Mouse (Mus musculus) kidney, postnatal 25 days (tissue): ENCODE results near the gene Prkcd.

ENCODE experiments used
- DNase-seq, 2 experiments: peaks; one replicate each; pipeline ENCODE4 v3.0.0; 2021; ENCODE audit warnings: mixed read lengths in 2 of 2

The Prkcd gene

DNA sequence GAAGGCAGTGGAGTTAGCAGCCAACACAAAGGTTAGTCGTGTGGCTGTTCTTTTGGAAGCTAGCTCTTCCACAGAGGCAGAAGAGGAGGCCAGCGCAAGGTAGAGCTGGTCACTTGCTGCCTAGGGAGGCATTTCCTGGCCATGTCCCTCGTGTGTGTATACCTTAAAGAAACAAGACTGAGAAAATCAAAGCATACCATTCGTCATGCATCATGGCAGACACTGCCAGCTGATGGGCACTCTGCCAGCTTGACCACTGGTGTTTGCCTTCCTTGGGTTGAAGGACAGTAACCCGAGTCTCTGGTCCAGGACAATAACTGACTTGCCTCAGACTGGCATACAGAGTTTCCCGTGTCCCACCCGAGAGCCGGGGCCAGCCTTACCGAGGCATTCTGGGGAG, 55.7 kb downstream of the Prkcd start:
- DNase-seq: peak; percentile 62 to 68

DNA sequence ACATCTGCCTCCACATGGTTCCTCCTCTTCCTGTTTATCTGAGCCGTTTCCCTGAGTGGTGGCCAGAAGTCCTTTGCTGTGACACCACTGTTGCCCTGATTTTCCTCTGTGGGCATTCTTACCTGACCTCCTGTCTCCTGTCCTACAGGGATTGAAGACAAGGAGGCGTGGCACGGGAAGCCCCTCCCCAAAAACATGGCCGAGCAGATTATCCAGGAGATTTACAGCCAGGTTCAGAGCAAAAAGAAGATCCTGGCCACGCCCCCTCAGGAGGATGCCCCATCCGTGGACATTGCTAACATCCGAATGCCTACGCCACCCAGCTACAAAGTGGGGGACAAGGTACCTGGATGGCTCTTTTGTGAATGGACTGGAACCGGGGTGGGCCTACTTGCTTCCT, 58.0 kb downstream of the Prkcd start:
- DNase-seq: peak in 1 of 2 experiments; percentile 38

DNA sequence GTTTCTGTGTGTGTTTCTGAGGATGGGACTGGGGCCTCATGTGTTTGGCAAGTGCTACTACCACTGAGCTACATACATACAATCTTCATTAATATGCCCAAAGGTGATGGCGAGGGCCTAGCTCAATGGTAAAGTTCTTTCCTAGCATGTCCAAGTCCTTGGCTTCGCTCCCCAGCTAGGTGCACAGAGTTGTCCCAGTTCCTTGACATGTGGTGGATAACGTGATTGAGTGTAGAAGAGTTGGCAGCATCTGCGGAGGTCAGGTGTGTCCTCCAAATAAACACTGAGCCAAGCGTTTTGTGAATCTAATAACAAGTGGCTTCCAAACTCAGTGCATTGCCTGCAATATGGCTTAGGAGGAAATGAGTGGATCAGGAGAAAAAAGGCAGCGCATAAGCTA, 59.7 kb downstream of the Prkcd start:
- peak in 1 of 2 experiments; percentile 40 for DNase-seq

DNA sequence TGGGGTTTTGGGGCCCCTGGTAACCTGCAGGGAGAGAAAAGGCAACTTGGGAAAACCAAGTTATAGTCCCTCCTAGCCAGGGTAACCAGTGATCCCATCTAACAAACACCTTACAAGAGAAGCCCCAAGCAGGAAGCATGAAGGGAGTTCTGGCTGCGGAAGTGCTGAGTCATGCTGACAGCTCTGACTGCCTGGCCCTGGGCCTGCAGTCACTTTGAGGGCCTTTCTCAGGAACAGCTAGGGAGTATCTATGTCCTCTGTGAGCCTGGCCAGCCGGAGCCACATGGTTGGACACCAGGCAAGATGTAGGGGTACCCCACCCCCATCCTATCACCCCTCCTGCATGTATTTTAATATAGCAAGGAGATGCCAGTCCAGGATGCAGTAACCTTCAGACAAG, 61.6 kb downstream of the Prkcd start:
- peak; percentile 82 to 89 for DNase-seq

DNA sequence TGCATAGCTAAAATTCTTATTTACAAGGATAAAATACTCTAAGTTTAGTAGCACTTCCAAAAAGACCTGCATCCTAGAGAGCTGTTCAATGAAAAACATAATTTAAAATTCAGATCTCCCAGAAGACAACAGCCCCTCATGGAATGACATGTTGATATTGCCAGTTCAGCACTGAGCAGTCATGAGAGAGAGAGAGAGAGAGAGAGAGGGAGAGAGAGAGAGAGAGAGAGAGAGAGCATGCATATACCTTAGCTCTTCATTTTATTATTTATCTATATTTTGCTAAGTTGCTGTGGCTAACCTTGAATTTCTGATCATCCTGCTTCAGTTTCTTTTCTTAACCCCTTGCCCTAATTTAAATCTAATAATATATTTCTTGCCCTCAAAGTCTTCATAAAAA, 63.7 kb downstream of the Prkcd start:
- DNase-seq: no peak

DNA sequence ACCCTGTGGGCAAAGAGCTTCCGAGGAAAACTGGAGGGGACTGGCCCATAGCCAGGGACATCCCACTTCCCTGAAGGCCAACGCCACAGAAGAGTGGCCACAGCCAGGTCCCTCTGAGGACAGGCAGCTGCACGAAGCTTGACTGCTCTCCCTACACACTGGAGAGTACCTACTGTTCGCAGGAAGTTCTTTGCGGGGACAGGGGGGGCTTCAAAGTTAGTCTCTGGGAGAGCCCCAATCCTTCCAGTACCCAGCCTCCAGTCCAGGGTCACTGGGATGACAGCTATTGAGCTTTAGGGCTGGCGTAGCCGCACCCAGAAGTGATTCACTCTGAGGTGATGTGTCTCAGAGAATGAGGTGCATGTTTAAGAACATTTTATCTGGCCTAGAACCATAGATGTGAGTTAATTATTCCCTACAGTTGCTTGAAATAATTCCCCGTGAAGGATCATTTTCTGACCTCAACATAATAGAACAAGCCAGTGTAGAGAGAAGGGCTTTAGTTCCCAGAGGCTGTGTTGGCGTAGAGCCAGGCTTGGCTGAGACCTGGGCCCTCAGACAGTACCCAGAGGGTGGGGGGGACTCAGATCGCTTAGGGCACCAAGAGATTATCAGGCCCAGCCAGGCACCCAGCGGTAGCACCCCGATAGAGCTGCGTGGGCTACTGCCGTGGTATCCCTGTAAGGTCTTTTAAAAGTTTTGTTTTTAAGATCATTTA, 64.4 kb downstream of the Prkcd start:
- DNase-seq: peak; percentile 93 to 95

DNA sequence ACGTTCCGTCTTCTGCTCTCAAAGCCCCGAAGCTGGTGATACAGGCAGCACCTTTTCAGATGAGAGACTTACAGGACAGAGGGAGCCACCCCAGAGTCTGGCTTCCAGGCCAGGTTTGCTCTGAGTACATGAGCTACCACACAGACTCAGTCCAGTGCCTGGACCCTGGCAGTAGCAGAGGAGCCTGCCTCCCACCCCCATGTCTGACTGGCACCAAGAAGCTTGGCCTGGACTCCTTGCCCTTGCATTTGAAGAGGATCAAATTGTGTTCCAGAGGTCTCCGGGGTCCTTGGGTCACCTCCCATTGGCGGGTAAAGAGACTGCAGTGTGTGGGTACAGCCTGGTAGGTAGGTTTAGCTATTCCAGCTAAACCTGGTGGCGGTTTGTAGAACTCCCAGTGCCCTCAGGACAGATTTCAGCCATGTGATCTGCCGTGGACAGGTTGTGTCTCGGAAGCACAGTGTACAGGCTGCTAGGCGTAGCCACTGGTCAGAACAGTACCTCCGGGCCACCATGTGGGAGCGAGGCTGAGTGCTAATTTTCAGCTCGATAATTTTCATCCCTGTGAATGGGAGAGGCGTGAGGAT, 65.1 kb downstream of the Prkcd start:
- peak; percentile 49 to 84 for DNase-seq

DNA sequence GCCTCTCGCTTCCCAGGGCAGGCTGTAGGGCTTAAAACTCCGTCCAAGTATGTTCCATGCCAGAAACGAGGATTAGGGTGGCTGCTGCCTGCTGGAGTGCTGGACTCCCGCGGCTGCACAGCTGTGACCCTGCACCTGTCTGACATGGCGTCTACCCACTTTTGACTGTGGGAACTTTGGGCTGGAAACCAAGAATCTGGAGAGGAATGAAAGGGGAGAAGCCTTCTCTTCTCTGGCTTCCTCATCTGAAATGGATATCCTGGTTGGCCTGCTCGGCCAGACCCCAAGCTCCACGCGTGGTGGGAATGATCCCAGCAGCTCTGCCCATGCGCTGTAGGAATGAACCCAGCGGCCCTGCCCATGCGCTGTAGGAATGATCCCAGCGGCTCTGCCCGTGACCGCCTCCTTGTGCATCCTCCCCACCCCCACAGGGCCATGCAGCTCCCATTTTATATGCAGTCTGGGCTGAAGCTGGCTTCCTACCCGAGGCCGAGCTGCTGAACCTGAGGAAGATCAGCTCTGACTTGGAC, 66.6 kb downstream of the Prkcd start:
- peak; percentile 74 to 89 for DNase-seq

DNA sequence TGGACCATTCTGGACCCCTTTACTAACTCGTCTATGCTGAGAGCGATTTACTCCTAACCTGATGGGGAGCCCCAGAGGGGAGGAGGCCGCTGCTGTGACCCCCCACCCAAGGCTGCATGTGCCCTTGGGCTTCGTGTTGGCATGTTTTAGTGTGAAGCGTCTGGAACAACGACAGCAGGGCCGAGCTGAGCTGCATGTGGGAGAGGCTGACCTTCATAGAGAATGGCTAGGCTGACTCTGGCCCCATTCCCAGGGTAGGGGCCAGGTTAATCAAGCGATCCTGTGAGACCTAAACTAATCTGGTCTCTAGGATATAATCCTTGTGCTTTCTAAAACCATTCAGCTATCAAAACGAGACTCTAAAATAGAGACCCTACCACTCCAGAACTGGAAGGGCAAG, 68.3 kb downstream of the Prkcd start:
- DNase-seq: peak; percentile 47 to 52

DNA sequence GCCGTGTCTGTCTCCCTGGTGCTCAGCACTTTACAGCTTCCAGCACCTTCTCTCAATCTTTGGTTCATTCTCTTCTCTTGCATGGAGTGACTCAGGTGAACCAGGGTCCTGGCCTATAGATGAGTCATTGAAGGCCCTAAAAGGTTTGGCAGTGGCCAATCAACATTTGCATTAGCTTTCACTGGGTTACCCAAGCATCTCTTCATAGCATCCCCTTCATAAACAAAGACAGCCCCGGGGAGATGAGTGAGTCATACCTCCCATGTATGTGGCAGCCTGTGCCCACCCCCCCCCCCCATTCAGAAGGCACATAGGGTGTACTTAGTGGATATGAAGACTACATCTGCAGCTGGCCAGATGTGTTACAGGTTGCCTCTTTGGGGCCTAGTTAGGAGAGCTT, 69.4 kb downstream of the Prkcd start:
- DNase-seq: peak in 1 of 2 experiments; percentile 3

DNA sequence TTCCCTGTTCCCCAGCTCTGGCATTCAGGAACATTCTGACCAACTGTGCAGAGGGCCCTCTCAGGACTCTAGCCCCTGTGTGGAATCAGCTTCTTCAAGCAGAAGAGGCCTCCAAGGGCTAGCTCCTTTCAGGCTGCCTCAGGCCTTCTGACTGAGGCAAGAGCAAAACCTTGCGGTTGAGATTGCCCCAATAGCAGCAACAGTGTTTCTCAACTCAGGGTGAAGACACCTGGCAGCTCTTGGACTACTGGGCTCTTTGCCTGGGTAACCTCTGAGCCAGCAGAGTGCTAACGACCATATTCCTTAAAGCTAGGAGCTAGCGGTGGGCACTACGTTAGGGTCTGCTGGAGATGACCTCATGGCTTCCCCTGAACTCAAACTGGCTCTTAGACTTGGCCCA, 72.8 kb downstream of the Prkcd start:
- DNase-seq: peak in 1 of 2 experiments; percentile 49

DNA sequence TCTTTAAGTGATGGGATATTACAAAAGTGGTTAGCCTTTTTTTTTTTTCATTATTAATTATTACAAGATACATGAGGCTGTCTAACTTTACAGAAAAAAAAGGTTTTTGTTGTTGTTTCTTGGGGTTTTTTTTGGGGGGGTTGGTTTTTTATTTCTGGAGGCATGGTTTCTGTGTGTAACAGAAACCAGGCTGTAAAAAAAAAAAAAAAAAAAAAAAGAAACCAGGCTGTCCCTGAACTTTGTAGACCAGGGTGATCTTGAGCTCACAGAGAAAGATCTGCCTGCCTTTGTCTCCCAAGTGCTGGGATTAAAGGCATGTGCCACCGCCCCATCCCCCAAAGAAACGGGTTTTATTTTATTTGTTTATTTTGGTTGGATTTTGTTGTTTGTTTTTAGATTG, 74.0 kb downstream of the Prkcd start:
- DNase-seq: no peak

DNA sequence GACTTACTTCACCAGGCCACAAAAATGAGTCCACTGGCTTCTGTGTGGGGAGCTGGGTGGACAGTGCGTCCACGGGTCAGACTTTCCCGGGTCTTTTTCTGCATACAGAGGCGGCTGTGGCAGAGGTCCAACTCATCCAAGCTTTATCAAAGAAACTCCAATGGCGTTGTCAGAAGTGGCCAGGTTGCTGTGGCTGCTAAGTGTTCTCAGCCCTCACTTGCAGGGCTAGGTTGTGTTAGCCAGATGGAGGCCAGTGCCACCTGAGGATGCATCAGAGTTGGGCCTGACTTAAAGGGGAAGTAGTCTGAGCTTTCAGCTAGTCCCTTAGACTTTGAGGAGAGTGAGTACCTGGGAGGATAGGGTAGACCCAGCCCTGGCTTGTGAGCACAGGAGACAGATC, 74.5 kb downstream of the Prkcd start:
- DNase-seq: peak in 1 of 2 experiments; percentile 35

DNA sequence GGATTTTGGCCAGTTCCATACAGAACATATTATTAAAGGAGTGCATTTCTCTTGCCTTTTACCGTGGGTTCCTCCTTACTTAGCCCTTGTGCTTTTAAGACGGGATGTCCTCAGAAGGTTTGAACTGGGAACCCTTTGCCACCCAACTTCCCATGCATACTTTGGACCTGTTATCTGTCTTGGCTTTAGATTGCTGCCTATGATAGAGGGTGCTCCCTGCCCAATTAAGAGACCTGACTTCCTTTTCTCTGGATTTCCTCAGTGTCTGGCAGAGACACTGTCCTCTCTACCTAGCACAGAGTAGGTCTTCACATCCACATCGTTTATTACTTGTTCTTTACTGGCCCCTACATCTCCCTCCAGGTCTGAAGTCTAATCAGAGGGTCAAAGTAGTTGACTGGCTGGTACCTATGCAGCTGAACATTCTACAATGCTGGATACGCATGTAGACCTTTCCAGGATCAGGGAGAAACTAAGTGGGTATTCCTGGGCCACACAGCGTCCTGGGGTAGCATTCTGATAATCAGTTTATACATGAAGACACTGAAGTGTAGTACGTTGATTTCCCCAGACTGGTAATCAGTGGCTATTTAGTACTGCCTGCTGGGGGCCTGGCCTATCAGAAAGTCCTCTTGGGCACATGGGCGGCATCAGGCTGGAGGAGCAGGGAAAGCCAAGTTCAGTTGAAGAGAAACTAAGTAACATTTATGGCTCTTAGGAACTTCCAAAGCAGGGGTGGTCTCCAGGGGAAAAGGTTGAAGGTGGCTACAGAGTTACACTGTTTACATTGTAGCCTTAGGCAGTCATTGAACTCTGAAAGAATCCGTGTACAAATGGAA, 75.6 kb downstream of the Prkcd start:
- peak in 1 of 2 experiments; percentile 51 for DNase-seq

DNA sequence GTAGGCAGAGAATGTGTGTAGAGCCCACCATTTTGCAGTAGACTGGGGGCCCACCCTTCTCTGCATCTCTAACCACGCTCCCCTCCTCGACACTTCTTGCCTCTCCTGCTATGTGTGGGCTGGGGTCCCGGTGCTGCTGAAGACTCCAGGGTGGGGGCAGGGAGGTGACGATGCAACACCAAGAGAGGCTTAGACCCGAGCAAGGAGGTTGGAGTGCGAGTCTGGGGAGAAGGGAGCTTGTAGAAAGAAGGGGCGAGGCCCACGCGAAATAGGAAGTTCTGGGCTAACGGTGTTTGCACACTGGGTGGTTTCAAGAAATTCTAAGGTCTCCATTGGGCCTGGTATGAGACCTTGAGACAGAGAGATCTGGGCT, 76.2 kb downstream of the Prkcd start:
- peak in 1 of 2 experiments; percentile 49 for DNase-seq

DNA sequence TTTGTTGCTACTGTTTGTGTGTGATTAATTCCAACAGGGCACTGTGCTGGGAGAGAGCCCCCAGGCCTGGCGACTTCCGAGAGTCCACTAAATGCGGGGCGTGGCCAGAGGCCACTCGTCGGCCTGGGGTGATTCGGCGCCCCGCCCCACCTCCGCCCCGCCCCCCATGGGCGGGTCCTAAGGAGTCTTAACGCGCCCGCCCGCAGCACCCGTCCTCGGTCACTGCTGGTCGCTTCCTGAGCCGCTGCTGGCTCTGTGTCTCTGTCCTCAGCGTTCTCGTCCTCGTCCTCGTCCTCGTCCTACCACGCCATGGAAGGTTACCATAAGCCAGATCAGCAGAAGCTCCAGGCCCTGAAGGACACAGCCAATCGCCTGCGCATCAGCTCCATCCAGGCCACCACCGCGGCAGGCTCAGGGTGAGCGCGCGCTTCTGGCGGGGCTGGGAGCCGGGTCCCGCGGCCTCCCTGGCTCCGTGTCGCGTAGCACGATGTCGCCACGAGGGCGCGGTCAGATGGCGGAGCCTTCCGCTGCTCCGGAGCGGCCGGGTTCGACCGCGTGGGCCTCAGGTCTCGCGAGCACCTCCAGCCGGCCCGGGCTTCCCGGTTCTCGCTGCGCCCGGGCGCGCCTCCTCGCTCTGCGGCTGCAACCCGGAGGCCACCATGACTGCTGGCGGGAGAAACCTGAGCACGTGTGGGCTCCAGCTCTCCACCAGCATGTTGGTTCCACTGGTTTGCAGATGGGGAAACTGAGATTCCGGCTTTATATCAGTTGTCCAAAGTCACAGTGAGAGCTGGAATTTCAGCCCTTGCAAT, 76.8 kb downstream of the Prkcd start:
- DNase-seq: peak; percentile 99

DNA sequence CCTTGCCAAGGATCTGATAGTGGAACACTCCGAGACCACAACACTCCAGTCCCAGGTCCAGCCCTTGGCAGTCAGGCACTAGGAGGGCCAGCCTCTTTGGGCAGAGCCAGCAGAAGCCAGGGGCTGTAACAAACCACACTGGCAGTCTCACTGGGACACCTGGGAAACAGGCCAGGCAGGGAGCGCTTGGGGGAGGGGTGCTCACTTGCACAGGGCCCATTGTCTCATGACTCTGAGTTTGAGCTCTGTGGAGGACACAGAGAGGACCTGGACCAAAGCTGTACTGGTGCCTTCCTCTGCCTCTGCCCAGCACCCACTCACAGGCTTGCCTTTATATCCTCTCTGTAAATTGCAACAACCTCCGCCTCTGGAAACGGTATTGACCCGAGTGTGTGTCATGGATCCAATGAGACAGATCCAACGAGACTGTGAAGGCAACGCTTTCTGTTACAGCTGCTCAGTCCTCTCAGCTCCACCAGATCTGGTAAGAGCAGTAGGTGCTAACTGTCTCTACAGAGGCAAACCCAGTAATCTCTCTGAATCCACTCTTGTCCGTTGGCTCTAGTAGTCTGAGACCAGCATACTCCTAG, 77.8 kb downstream of the Prkcd start, which contains the start of gene Tkt:
Gene Tkt, plus strand, starts transcription at position 229 of the 590 bp plus-strand sequence.
- DNase-seq: peak; percentile 88 to 94
